ENCODE assay signal across 20 mouse cellular contexts in the genomic region with DNA sequence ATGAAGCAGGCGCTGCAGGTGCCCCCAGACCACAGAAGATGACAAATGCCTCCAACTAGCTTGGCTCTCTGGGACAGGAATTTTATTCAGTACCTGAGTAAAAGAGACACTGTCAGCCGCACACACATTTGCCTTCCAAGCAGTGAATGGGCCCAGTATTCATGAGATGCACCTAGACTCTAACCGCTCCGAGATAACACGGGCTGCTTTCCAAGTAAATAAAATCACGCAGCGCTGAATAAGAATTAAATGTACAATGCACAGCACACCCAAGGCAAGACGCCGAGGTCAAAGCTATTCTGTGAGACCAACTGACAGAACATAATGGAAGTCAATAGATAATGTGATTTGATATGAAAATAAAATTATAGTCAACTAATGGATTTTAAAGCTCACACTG.
DNase-seq lines count a peak whose midpoint lies in the region; ATAC-seq and TF ChIP-seq lines count a peak whose summit lies in the region.
"Had no signal": no experiment of that assay in that cellular context is flagged by ENCODE, and none has a peak within 500 bp of the region (broad histone marks: within the 10 kb centered on the region; RNA-seq: fewer than 3 reads in every experiment).

No protein-coding gene starts in this region.

- no peak overlapping the region for H3K9ac ChIP-seq in midbrain, embryonic 12.5 days (replicated peaks)
- no peak overlapping the region for H3K9ac ChIP-seq in midbrain, postnatal 0 days (replicated peaks; ENCODE audit: low read length, poor library complexity, severe bottlenecking)
- no peak overlapping the region for H3K9ac ChIP-seq in forebrain, embryonic 16.5 days (replicated peaks; ENCODE audit: low read depth, low read length)
- H3K9ac ChIP-seq in midbrain, embryonic 14.5 days (replicated peaks; ENCODE audit: low read length): no peak overlapping the region; the same call in 1 of the 2 replicates
- no peak overlapping the region for H3K9ac ChIP-seq in heart, embryonic 11.5 days (ENCODE audit: low read depth, low read length)
- H3K9ac ChIP-seq: liver, postnatal 0 days had no signal

- 75% methylated on average over 9 of the region's 9 CpGs for WGBS in midbrain, embryonic 12.5 days
- 45% methylated on average over 9 of the region's 9 CpGs for WGBS in midbrain, postnatal 0 days
- WGBS in forebrain, embryonic 16.5 days: 39% methylated on average over 9 of the region's 9 CpGs
- WGBS in midbrain, embryonic 14.5 days: 54% methylated on average over 9 of the region's 9 CpGs
- WGBS in heart, embryonic 11.5 days (ENCODE audit: insufficient replicate concordance): 86% methylated on average over 9 of the region's 9 CpGs

- H3K27ac ChIP-seq in midbrain, embryonic 12.5 days (replicated peaks): peak overlapping the region; percentile 46
- H3K27ac ChIP-seq in midbrain, postnatal 0 days (ENCODE audit: low read depth, low read length): no peak overlapping the region; the same call in 1 of the 2 replicates
- H3K27ac ChIP-seq in forebrain, embryonic 16.5 days (ENCODE audit: low read length): peak overlapping the region; percentile 13
- peak overlapping the region; percentile 72 for H3K27ac ChIP-seq in midbrain, embryonic 14.5 days (replicated peaks; ENCODE audit: low read depth, low read length)
- H3K27ac ChIP-seq in heart, embryonic 11.5 days (ENCODE audit: low read depth, low read length): no peak overlapping the region

- no peak for TF ChIP-seq CTCF in midbrain, postnatal 0 days (IDR thresholded peaks at IDR 0.05)

- H3K4me2 ChIP-seq in midbrain, embryonic 12.5 days (replicated peaks): no peak overlapping the region
- no peak overlapping the region for H3K4me2 ChIP-seq in midbrain, postnatal 0 days (ENCODE audit: low read depth, low read length, poor library complexity, severe bottlenecking)
- H3K4me2 ChIP-seq in forebrain, embryonic 16.5 days (ENCODE audit: low read length): no peak overlapping the region
- H3K4me2 ChIP-seq in midbrain, embryonic 14.5 days (ENCODE audit: low read length): no peak overlapping the region; the same call in 1 of the 2 replicates
- H3K4me2 ChIP-seq in heart, embryonic 11.5 days: no peak overlapping the region

- H3K27me3 ChIP-seq in midbrain, embryonic 12.5 days: no peaks in the 10 kb centered on the region
- H3K27me3 ChIP-seq in midbrain, postnatal 0 days (ENCODE audit: insufficient read depth, low read length): no peaks in the 10 kb centered on the region
- no peaks in the 10 kb centered on the region for H3K27me3 ChIP-seq in forebrain, embryonic 16.5 days (replicated peaks; ENCODE audit: control insufficient read depth, insufficient read depth, low read length)
- no peaks in the 10 kb centered on the region for H3K27me3 ChIP-seq in midbrain, embryonic 14.5 days (ENCODE audit: control insufficient read depth, insufficient read depth, low read length)
- H3K27me3 ChIP-seq in heart, embryonic 11.5 days (ENCODE audit: control insufficient read depth, insufficient read depth, low read length): no peaks in the 10 kb centered on the region
- H3K27me3 ChIP-seq: megakaryocyte, embryonic 14.5 days; Patski had no signal

- ATAC-seq in midbrain, embryonic 12.5 days (ENCODE audit: low FRiP score, low read depth): no peak
- ATAC-seq in midbrain, postnatal 0 days (ENCODE audit: low FRiP score): no peak
- ATAC-seq in forebrain, embryonic 16.5 days: no peak
- ATAC-seq in midbrain, embryonic 14.5 days (ENCODE audit: low FRiP score, low TSS enrichment): no peak
- ATAC-seq in heart, embryonic 11.5 days (replicated peaks; ENCODE audit: insufficient number of reproducible peaks, low FRiP score, low TSS enrichment): no peak
- no peak for ATAC-seq in activated CD4-positive, CD25-positive, alpha-beta regulatory T cell, adult 4 months
- ATAC-seq: CD4-positive, CD25-positive, alpha-beta regulatory T cell, adult 4 months; liver, postnatal 0 days; Patski had no signal

- H3K4me1 ChIP-seq in midbrain, embryonic 12.5 days: peaks cover 85% of the 10 kb centered on the region
- peaks cover 27% of the 10 kb centered on the region for H3K4me1 ChIP-seq in midbrain, postnatal 0 days (ENCODE audit: insufficient read depth, low read length)
- H3K4me1 ChIP-seq in forebrain, embryonic 16.5 days (replicated peaks; ENCODE audit: control insufficient read depth, insufficient read depth, low read length): peaks cover 73% of the 10 kb centered on the region
- peaks cover 79% of the 10 kb centered on the region for H3K4me1 ChIP-seq in midbrain, embryonic 14.5 days (ENCODE audit: control insufficient read depth, insufficient read depth, low read length)
- H3K4me1 ChIP-seq in heart, embryonic 11.5 days (ENCODE audit: control insufficient read depth, insufficient read depth, low read length): peaks cover 55% of the 10 kb centered on the region

- DNase-seq in cerebellum, adult 9-10 months: peak; percentile 64
- no peak for DNase-seq in cerebellum, postnatal 25 days
- DNase-seq in midbrain, postnatal 0 days (ENCODE audit: low spot score): no peak
- DNase-seq in midbrain, embryonic 14.5 days: peak; percentile 55
- DNase-seq: adrenal gland, postnatal 10 days; gastrocnemius, postnatal 25 days; heart, postnatal 10 days; kidney, adult 11 months; kidney, postnatal 10 days; liver; liver, postnatal 0 days; right cerebral cortex, postnatal 25 days had no signal

- H3K9me3 ChIP-seq in midbrain, embryonic 12.5 days: no peaks in the 10 kb centered on the region
- H3K9me3 ChIP-seq in midbrain, postnatal 0 days (ENCODE audit: low read length): no peaks in the 10 kb centered on the region
- no peaks in the 10 kb centered on the region for H3K9me3 ChIP-seq in forebrain, embryonic 16.5 days (ENCODE audit: control insufficient read depth, low read length)
- H3K9me3 ChIP-seq in midbrain, embryonic 14.5 days (ENCODE audit: control insufficient read depth, low read length): no peaks in the 10 kb centered on the region
- no peaks in the 10 kb centered on the region for H3K9me3 ChIP-seq in heart, embryonic 11.5 days (replicated peaks; ENCODE audit: control insufficient read depth, low read length)
- H3K9me3 ChIP-seq: megakaryocyte, embryonic 14.5 days had no signal

- no peaks in the 10 kb centered on the region for H3K36me3 ChIP-seq in midbrain, embryonic 12.5 days
- no peaks in the 10 kb centered on the region; the same call in 1 of the 2 replicates for H3K36me3 ChIP-seq in midbrain, postnatal 0 days (ENCODE audit: insufficient read depth, low read length)
- H3K36me3 ChIP-seq in forebrain, embryonic 16.5 days (ENCODE audit: control insufficient read depth, insufficient read depth): no peaks in the 10 kb centered on the region
- no peaks in the 10 kb centered on the region for H3K36me3 ChIP-seq in midbrain, embryonic 14.5 days (ENCODE audit: control insufficient read depth, insufficient read depth, low read length)
- H3K36me3 ChIP-seq in heart, embryonic 11.5 days (ENCODE audit: control insufficient read depth, insufficient read depth, low read length): no peaks in the 10 kb centered on the region

- no peak overlapping the region for H3K4me3 ChIP-seq in midbrain, embryonic 12.5 days
- H3K4me3 ChIP-seq in midbrain, postnatal 0 days (ENCODE audit: low read depth, low read length): no peak overlapping the region
- no peak overlapping the region for H3K4me3 ChIP-seq in forebrain, embryonic 16.5 days (replicated peaks; ENCODE audit: low read length)
- no peak overlapping the region for H3K4me3 ChIP-seq in midbrain, embryonic 14.5 days (replicated peaks; ENCODE audit: low read depth, low read length)
- H3K4me3 ChIP-seq in heart, embryonic 11.5 days (ENCODE audit: low read depth, low read length): no peak overlapping the region
- H3K4me3 ChIP-seq: megakaryocyte, embryonic 14.5 days; myocyte had no signal

Comparison
In these comparisons a context has a peak if more than half of its experiments do, and no peak if none do; other contexts are left out.
1. DNase-seq: peak in cerebellum, adult 9-10 months (single experiment) and midbrain, embryonic 14.5 days (single experiment); none in cerebellum, postnatal 25 days (0 of 2) and midbrain, postnatal 0 days (single experiment).
2. H3K27ac ChIP-seq: peak in midbrain, embryonic 12.5 days (single experiment), forebrain, embryonic 16.5 days (single experiment) and midbrain, embryonic 14.5 days (single experiment); none in midbrain, postnatal 0 days (single experiment) and heart, embryonic 11.5 days (single experiment).